Mouse (Mus musculus): ENCODE measurements at regions not wholly inside any gene's neighbourhood (a gene's known extent, or its start where the extent isn't known, plus 50 kb on each side); places are given as distances from the start of the nearest gene placed in this dataset.
"Not testable (repeated sequence)": the region's sequence is repeated elsewhere in the genome, so short reads cannot be mapped to it uniquely, and the experiment has no call there.

GRCm38 (mm10) chr2:166329556-166330340 is 174.3 kb upstream of the Sulf2 start:
- no peak for DNase-seq (ENCODE audit: low read depth, low spot score)

DNA sequence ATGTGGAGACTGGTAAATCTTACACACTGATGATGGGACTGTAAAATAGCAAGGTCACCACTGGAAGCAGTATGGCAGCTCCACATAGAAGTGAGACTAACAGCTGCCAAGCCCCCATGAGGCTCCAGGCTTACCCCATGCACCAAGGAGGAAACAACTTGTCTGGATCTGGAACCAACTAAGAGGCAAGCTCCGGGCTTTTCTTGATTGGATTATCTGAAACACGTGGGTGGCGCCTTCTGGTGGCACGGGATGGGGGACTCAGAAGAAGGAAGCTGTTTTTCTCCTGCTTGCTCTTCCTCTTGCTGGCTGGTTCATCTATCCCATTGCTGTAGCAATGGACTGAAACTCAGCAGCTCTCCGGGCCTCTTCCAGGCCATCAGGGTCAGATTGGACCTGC is 171.5 kb upstream of the Sulf2 start:
- DNase-seq (ENCODE audit: low read depth, low spot score) = no peak

DNA sequence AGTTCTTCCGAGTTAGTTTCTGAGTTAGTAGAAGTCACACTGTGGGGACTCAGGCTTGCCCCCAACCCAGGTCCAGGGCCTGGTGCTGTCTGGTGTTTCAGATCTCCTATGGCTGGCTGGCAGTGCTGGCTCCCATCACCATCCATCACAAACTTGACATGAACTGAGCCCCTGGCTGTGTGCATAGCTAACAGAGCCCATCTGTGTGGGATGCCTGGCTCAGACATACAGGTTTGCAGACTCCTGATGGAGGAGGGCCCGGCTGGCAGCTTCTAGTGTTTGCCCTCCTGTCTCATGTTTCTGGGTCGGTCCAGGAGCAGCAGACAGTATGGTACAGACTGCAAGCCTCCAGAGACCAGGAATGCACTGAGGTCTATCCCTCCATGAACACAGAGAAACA is 169.5 kb upstream of the Sulf2 start:
- DNase-seq (ENCODE audit: low read depth, low spot score) = no peak

GRCm38 (mm10) chr2:166324439-166324838 is 169.0 kb upstream of the Sulf2 start:
- DNase-seq (ENCODE audit: low read depth, low spot score) = peak; percentile 40

- DNase-seq (ENCODE audit: low read depth, low spot score) = no peak
Observed at GRCm38 (mm10) chr2:166322668-166323043, 167.2 kb upstream of the Sulf2 start.

GRCm38 (mm10) chr2:166321992-166322667 is 166.7 kb upstream of the Sulf2 start:
- DNase-seq (ENCODE audit: low read depth, low spot score) = no peak

- no peak for DNase-seq (ENCODE audit: low read depth, low spot score)
Observed at GRCm38 (mm10) chr2:166316409-166316916, 161.0 kb upstream of the Sulf2 start.

DNA sequence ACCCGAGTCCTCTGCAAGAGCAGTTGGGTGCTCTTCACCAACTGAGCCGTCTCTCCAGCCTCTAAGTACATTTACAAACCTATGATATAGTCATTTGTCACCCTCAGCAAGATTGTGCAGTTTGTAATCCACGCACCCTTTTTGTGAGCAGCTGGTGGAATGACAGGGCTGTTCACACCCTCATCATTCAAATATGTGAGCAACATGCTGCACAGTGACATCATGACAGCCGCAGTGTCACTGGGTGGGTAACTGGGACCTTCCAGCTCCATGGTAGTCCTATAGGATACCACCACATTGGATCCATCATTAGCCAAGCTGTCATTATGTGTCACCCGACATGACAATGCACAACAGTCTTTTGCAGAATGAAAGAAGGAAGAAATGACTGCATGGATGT is 155.0 kb upstream of the Sulf2 start:
- no peak for DNase-seq (ENCODE audit: low read depth, low spot score)

DNA sequence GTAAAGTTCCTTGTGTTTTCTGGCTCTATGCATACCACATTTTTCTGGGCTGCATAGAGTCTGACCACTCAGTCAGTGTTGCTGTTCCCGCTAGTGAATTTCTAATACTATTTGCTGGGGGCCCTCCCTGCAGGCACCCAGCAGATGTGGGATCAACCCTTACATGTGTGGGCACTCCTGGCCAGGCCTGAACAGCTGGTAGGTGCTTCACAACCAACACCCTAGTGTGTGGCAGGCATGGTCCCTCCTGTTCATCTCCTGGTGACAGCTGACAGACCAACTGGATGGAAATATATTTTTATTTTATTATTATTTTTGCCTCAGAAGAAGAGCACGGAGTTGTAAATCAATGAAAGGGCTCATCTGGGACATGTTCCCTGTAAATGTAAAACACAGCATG is 154.4 kb upstream of the Sulf2 start:
- DNase-seq (ENCODE audit: low read depth, low spot score) = no peak

DNA sequence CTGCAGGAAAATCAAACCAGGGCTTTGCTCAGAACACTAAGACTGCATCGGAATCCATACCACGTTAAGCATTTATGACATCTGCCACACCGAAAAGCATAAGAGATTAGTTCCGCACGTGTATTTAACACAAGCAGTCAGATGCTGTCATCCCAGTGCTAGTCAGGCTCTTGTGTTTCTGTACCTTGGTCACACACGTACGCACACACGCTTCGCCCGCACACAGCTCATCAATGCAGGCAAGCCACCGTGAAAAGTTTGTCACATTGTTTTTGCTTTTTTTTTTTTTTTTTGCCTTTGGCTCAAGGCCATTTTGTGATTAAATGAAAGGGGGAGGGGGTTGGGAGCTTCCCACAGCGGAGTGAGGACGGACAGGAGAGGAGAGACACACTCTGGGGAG is 152.1 kb upstream of the Sulf2 start:
- no peak for DNase-seq (ENCODE audit: low read depth, low spot score)

GRCm38 (mm10) chr2:166305044-166306002 is 149.9 kb upstream of the Sulf2 start:
- no peak for DNase-seq (ENCODE audit: low read depth, low spot score)

DNA sequence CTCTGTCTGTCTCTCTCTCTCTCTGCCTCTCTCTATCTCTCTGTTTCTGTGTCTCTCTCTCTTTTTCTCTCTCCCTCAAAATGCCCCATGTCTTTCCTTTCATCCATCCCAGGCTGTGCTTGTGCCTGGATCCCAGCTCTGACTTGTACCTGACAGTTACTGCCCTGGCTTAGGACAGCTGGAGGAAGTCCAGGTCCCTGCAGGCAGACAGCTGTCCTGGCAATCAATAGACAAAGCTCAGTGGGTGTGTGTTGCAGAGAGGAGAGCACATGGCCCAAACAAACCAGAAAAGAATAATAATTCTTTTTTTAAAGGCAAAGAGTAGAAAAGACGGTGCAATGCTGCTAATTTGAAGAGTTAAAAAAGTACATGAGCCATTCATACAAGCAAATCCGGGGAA is 148.4 kb upstream of the Sulf2 start:
- DNase-seq (ENCODE audit: low read depth, low spot score) = peak; percentile 21

GRCm38 (mm10) chr2:166301161-166301560 is 145.7 kb upstream of the Sulf2 start:
- DNase-seq (ENCODE audit: low read depth, low spot score) = peak; percentile 97

GRCm38 (mm10) chr2:166294672-166295071 is 139.2 kb upstream of the Sulf2 start:
- no peak for DNase-seq (ENCODE audit: low read depth, low spot score)

- DNase-seq (ENCODE audit: low read depth, low spot score) = no peak
Observed at GRCm38 (mm10) chr2:166292987-166293386, 137.5 kb upstream of the Sulf2 start.

GRCm38 (mm10) chr2:166291266-166291665 is 135.8 kb upstream of the Sulf2 start:
- DNase-seq (ENCODE audit: low read depth, low spot score) = peak; percentile 86

DNA sequence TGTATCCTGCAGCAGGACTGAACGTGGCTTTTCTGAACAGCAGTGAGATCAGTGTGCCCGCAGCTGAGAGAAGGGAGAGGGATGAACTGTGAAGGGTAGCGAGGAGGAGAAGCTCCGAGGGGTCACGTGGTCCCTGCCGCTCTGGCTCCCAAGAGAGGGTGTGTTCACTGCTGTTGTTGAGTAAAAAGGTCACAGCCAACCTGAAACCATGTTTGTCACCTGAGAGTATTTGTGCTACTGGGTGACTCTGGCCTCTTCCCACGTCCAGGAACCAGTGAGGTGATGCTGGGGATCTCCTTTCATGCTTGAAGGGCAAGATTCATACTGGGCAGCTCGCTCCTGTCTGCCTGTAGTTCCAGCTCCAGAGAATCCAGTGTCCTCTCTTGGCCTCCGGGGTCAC is 135.4 kb upstream of the Sulf2 start:
- no peak for DNase-seq (ENCODE audit: low read depth, low spot score)

- DNase-seq (ENCODE audit: low read depth, low spot score) = peak; percentile 49
Observed at GRCm38 (mm10) chr2:166289198-166289597, 133.7 kb upstream of the Sulf2 start.

DNA sequence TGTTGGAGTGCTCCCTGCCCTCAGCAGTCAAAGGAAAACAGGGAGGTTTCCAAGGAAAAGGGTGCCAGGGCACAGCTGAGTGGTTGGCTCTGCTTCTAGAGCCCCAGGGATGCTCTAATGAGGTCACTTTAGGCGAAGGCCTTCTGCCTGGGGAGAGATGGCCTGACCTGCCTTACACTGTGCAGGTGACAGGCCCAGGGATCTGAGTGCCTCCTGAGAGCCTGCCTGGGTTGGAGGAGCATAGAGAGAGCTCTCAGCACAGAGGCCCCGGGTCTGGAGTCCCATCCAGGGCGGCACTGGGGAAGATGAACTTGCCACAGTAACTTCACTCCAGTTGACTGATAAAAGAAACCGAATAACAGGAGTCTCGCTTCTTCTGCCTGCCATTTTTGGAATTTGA is 125.7 kb upstream of the Sulf2 start:
- DNase-seq (ENCODE audit: low read depth, low spot score) = not testable (repeated sequence)

DNA sequence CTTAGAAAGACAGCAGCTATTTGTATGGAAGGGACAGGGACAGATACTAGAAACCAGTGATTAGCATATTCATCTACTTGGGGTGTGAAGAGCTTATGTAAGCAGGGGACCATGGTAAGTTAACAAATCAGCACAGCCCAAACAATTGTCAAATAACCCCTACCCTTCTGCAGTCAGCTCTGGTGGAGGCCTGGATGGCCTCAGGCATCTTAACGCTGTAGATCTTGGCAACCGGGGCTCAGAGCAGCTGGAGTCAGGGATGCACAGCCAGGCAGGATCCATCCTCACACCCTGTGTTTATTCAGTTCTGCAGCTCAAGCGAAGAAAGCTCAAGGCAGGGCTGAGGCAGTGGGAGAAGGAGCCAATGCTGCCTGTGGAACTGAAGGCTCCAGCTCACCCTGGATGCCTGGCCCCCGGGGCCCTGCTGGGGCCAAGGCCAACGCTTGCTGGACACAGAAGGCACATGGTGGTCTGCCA is 125.2 kb upstream of the Sulf2 start:
- DNase-seq (ENCODE audit: low read depth, low spot score) = no peak

DNA sequence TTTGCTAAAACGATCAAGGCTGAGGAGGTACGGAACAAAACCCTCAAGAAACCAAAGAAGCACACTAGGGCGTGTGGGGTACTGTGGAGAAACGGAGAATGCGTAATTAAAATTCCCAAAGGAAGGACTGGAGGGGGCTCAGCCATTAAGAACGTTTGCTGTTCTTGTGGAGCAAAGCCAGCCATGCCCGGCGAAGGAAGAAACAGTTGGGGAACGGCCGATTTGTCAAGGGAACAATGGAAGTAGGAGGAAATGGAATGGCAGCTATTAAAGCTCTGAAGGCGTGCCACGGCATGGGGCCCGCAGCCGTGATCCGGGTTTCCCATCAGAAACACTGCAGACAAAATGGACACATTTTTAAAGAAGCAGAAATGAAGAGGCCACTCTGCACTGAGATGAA is 124.2 kb upstream of the Sulf2 start:
- DNase-seq (ENCODE audit: low read depth, low spot score) = no peak

- DNase-seq (ENCODE audit: low read depth, low spot score) = no peak
Observed at GRCm38 (mm10) chr2:166275398-166275797, 119.9 kb upstream of the Sulf2 start.

All from 3T3-L1 (cell line).